Mouse (Mus musculus) ES-Bruce4 (cell line): ENCODE results near the gene Id2.

Experiments used
- CTCF ChIP-seq: IDR thresholded peaks from one replicate; pipeline ENCODE4 v1.8.1; 2011; ENCODE audit warnings: low read depth, low read length
- EP300 ChIP-seq: IDR thresholded peaks from 2 replicates; pipeline ENCODE4 v1.6.1; 2011; ENCODE audit warnings: low read depth, low read length; ENCODE audit not compliant: insufficient read depth

DNA sequence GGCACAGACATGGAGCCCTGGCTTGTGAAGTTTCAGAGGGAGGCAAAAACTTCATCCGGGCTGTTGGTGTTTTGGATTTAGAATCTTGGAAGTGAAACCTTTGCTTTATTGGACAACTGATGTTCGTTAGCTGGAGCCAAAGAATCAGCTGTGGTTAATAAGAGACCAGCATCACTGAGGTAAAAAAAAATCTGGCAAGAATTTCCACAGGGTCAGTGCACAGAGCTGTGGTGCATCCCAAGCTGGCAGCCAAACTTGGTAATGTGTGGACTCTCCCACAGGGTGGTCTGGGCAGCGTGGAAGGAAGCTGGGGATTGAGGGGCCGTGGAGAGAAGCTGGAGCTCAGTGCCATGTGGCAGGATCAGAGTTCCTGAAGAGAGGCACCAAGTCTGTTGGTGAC is 10.0 kb downstream of the Id2 start:
- TF ChIP-seq EP300 (no peak), CTCF (no peak)
